ENCODE assay signal across 8 mouse cellular contexts in the genomic region with DNA sequence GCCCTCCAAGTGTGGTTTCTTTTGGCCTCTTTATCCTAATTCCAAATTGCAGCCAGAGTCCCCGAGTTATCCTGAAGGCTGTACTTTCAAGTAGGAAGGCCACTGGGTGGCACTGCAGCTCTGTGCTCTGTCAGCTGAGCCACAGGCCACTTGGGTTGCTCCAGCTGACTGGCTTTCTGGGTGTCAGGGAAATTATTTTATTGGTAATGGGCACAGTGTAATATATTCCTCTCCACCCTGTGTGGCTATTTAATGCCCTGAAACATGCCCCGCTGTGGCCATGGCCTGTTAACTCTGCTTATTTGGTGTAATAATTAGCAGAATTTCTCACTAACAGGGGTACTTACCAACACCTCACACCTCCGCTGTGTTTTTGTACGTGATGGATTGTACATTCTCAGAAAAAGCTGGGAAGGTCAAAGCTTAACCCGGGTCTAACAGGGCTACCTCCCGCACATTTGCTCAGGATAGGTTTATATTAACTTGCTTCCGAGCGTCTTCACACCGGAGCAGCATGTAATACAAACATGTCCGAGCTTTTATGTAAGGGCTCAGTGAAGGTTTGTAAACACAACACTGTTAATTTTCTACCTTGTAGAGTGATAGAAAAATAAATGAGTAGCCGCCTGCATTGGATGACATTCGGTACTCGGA.
DNase-seq lines count a peak whose midpoint lies in the region; ATAC-seq and TF ChIP-seq lines count a peak whose summit lies in the region.

No protein-coding gene starts in this region.

- 82% methylated on average over 13 of the region's 13 CpGs for WGBS in bone marrow, adult 2 months
- WGBS in embryonic facial prominence, embryonic 15.5 days: 68% methylated on average over 13 of the region's 13 CpGs
- 69% methylated on average over 13 of the region's 13 CpGs for WGBS in heart, embryonic 15.5 days
- 65% methylated on average over 13 of the region's 13 CpGs for WGBS in liver, embryonic 13.5 days (ENCODE audit: insufficient replicate concordance)
- 61% methylated on average over 13 of the region's 13 CpGs for WGBS in neural tube, embryonic 14.5 days

- no peaks in the 10 kb centered on the region for H3K36me3 ChIP-seq in embryonic facial prominence, embryonic 15.5 days
- no peaks in the 10 kb centered on the region for H3K36me3 ChIP-seq in heart, embryonic 15.5 days
- no peaks in the 10 kb centered on the region for H3K36me3 ChIP-seq in liver, embryonic 13.5 days
- no peaks in the 10 kb centered on the region for H3K36me3 ChIP-seq in neural tube, embryonic 14.5 days (ENCODE audit: control insufficient read depth, insufficient read depth, low read length)

- no peaks in the 10 kb centered on the region for H3K27me3 ChIP-seq in embryonic facial prominence, embryonic 15.5 days
- H3K27me3 ChIP-seq in heart, embryonic 15.5 days: no peaks in the 10 kb centered on the region
- H3K27me3 ChIP-seq in liver, embryonic 13.5 days: no peaks in the 10 kb centered on the region
- H3K27me3 ChIP-seq in neural tube, embryonic 14.5 days (ENCODE audit: control insufficient read depth, insufficient read depth, low read length): peaks cover 5% of the 10 kb centered on the region; the same call in 1 of the 2 replicates

- TF ChIP-seq CTCF in bone marrow, adult 2 months (IDR thresholded peaks at IDR 0.05; ENCODE audit: control insufficient read depth, insufficient read depth, low read length): peak; percentile 74

- peak; percentile 68 for DNase-seq in A20 (ENCODE audit: low read depth, low spot score)
- DNase-seq in kidney, postnatal 25 days: peak; percentile 94
- DNase-seq in liver, embryonic 13.5 days: peak; percentile 27
- peak; percentile 46 for DNase-seq in testis, postnatal 14 days (ENCODE audit: low spot score)

- 0 out of 2 replicates have a peak, but pooled peaks have one; percentile 27 for ATAC-seq in embryonic facial prominence, embryonic 15.5 days (ENCODE audit: insufficient number of reproducible peaks, low FRiP score, low TSS enrichment, low read depth)
- 0 out of 2 replicates have a peak, but pooled peaks have one; percentile 42 for ATAC-seq in heart, embryonic 15.5 days (replicated peaks; ENCODE audit: insufficient number of reproducible peaks, insufficient read depth, low FRiP score, low read depth)
- ATAC-seq in liver, embryonic 13.5 days (ENCODE audit: low read depth): peak; percentile 19; the same call in 1 of the 2 replicates
- peak; percentile 71; the same call in 1 of the 2 replicates for ATAC-seq in neural tube, embryonic 14.5 days (ENCODE audit: low read depth)

- H3K4me1 ChIP-seq in bone marrow, adult 2 months (ENCODE audit: control insufficient read depth, insufficient read depth, low read length): peaks cover 1% of the 10 kb centered on the region; the same call in 1 of the 2 replicates
- peaks cover 74% of the 10 kb centered on the region for H3K4me1 ChIP-seq in embryonic facial prominence, embryonic 15.5 days
- H3K4me1 ChIP-seq in heart, embryonic 15.5 days (replicated peaks): peaks cover 63% of the 10 kb centered on the region
- peaks cover 72% of the 10 kb centered on the region for H3K4me1 ChIP-seq in liver, embryonic 13.5 days (replicated peaks)
- peaks cover 7% of the 10 kb centered on the region; the same call in 1 of the 2 replicates for H3K4me1 ChIP-seq in neural tube, embryonic 14.5 days (ENCODE audit: control insufficient read depth, insufficient read depth, low read length)

- H3K4me2 ChIP-seq in embryonic facial prominence, embryonic 15.5 days (replicated peaks): no peak overlapping the region
- H3K4me2 ChIP-seq in heart, embryonic 15.5 days: no peak overlapping the region
- H3K4me2 ChIP-seq in liver, embryonic 13.5 days: peak overlapping the region; percentile 21; the same call in 1 of the 2 replicates
- H3K4me2 ChIP-seq in neural tube, embryonic 14.5 days (ENCODE audit: low read depth, low read length): no peak overlapping the region

- H3K4me3 ChIP-seq in bone marrow, adult 2 months (replicated peaks; ENCODE audit: control insufficient read depth, low read depth, low read length): no peak overlapping the region
- H3K4me3 ChIP-seq in embryonic facial prominence, embryonic 15.5 days (replicated peaks): no peak overlapping the region
- H3K4me3 ChIP-seq in heart, embryonic 15.5 days: no peak overlapping the region
- no peak overlapping the region for H3K4me3 ChIP-seq in liver, embryonic 13.5 days (replicated peaks)
- H3K4me3 ChIP-seq in neural tube, embryonic 14.5 days (ENCODE audit: low read depth, low read length): no peak overlapping the region

- no peak overlapping the region for H3K9ac ChIP-seq in embryonic facial prominence, embryonic 15.5 days
- H3K9ac ChIP-seq in heart, embryonic 15.5 days: no peak overlapping the region
- H3K9ac ChIP-seq in liver, embryonic 13.5 days: no peak overlapping the region
- H3K9ac ChIP-seq in neural tube, embryonic 14.5 days (replicated peaks; ENCODE audit: low read depth, low read length): no peak overlapping the region

- no peak overlapping the region for H3K27ac ChIP-seq in bone marrow, adult 2 months (ENCODE audit: control insufficient read depth, insufficient read depth, low read depth, low read length, poor library complexity)
- H3K27ac ChIP-seq in embryonic facial prominence, embryonic 15.5 days (replicated peaks): no peak overlapping the region
- no peak overlapping the region for H3K27ac ChIP-seq in heart, embryonic 15.5 days
- 0 out of 2 replicates have a peak overlapping the region, but pooled peaks have one; percentile 9 for H3K27ac ChIP-seq in liver, embryonic 13.5 days
- no peak overlapping the region for H3K27ac ChIP-seq in neural tube, embryonic 14.5 days (ENCODE audit: low read depth, low read length)

- TF ChIP-seq POLR2A in bone marrow, adult 2 months (IDR thresholded peaks at IDR 0.05; ENCODE audit: borderline replicate concordance, control insufficient read depth, low read depth, low read length): no peak

- no peaks in the 10 kb centered on the region for H3K9me3 ChIP-seq in embryonic facial prominence, embryonic 15.5 days (replicated peaks)
- no peaks in the 10 kb centered on the region for H3K9me3 ChIP-seq in heart, embryonic 15.5 days (replicated peaks)
- no peaks in the 10 kb centered on the region for H3K9me3 ChIP-seq in liver, embryonic 13.5 days (replicated peaks)
- no peaks in the 10 kb centered on the region for H3K9me3 ChIP-seq in neural tube, embryonic 14.5 days (ENCODE audit: control insufficient read depth, low read length)

Comparison
In these comparisons a context has a peak if more than half of its experiments do, and no peak if none do; other contexts are left out.
1. DNase-seq: peak in every context shown above with its lines; median percentile 94 in kidney, postnatal 25 days; 68 in A20; 46 in testis, postnatal 14 days; 27 in liver, embryonic 13.5 days.
2. ATAC-seq: peak in every context shown above with its lines; median percentile 71 in neural tube, embryonic 14.5 days; 42 in heart, embryonic 15.5 days; 27 in embryonic facial prominence, embryonic 15.5 days; 19 in liver, embryonic 13.5 days.